Mouse (Mus musculus): ENCODE data around the gene Tmco1. TPM values are rescaled to one million over a fixed set of nuclear protein-coding genes. Genes with fewer than 3 reads are reported as not detected.

Gene Tmco1
- 117 and 125 TPM in 2 replicates for polyA plus RNA-seq (2015; fragmentation: Nextera tagmentation; extraction: Ambion mirVana)

DNA sequence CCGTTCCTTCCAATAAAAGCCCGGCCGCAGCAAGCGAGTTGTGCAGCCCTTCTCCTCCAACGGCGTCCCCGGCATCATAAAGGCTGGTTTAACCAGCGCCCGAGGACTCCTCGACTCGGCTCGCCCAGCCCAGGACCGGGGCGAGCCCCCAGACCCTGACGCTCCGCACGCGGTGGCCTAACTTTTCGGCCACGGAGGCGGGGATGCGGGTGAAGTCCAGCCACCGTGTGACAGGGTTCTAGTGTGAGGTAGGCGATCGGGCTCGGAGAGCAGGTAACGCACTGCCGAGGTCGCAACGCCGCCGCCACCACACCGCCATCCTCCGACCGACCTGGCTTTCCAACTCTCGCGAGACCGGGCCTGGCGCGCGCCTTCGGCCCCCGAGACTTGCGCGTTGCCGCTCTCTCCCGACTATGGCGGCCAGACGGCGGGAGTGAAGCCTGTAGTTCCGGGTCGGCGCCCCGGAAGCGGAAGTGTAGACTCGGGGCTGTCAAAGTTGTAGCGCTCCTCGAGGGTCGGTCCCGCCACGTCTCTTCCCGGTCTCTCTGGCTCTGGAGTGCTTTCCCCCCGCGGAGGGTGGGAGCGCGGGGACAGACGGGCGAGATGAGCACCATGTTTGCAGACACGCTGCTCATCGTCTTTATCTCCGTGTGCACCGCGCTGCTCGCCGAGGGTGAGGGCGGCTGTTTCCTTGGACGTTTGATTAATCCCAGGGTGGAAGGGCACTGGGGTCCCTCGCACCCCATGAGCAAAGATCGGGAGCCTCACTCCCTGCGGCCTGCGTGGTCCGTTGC is at the start of gene Tmco1:
Tmco1 (plus strand) TSS at position 118 of the 794 bp plus-strand sequence.
- Histone ChIP-seq H3K4me2 (replicated peaks; ENCODE audit: low read depth, low read length) (peak within 1 kb of the TSS; percentile 82), H3K9me3 (ENCODE audit: low read length) (no peaks in the 10 kb centered on the region), H3K27ac (ENCODE audit: low read length) (peak within 1 kb of the TSS; percentile 96), H3K9ac (replicated peaks; ENCODE audit: low read length) (peak within 1 kb of the TSS; percentile 99), H3K4me3 (ENCODE audit: low read length) (peak within 1 kb of the TSS; percentile 94), H3K4me1 (ENCODE audit: insufficient read depth, low read length) (peaks cover 8% of the 10 kb centered on the region), H3K27me3 (ENCODE audit: insufficient read depth, low read length) (no peaks in the 10 kb centered on the region), H3K36me3 (ENCODE audit: insufficient read depth, low read length) (no peaks in the 10 kb centered on the region)
- under 1% methylated on average over 78 of the region's 82 CpGs for WGBS
- peak; percentile 97 for ATAC-seq (ENCODE audit: low FRiP score, low TSS enrichment)

DNA sequence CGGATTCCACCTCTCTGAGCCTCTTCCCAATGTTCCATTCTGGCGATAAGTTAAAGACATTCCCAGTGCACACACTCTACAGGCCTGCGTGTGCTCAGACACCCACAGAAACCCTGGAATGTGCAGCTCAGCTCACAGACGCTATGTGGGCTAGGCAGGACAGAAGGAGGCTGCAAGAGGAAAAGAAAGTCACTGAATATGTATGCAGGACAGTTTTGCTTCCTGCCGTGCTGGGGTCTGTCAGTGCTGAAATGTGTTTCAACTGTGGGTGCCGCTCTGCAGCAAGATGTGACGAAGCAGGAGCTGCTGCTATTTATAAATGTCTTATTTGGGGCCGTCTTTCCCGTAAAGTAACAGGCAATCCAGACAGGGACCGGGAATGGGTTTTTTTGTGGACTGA is 48.5 kb upstream of the Tmco1 start:
- no peak overlapping the region for H3K9ac ChIP-seq (replicated peaks; ENCODE audit: low read length)
- H3K27ac ChIP-seq (ENCODE audit: low read length) = no peak overlapping the region
- no peak overlapping the region for H3K4me2 ChIP-seq (replicated peaks; ENCODE audit: low read depth, low read length)
- ATAC-seq (ENCODE audit: low FRiP score, low TSS enrichment) = no peak
- 66% methylated on average over 10 of the region's 10 CpGs for WGBS
- H3K4me3 ChIP-seq (ENCODE audit: low read length) = no peak overlapping the region
- no peaks in the 10 kb centered on the region for H3K27me3 ChIP-seq (ENCODE audit: insufficient read depth, low read length)
- no peaks in the 10 kb centered on the region for H3K9me3 ChIP-seq (ENCODE audit: low read length)
- no peaks in the 10 kb centered on the region for H3K36me3 ChIP-seq (ENCODE audit: insufficient read depth, low read length)
- H3K4me1 ChIP-seq (ENCODE audit: insufficient read depth, low read length) = peaks cover 29% of the 10 kb centered on the region

DNA sequence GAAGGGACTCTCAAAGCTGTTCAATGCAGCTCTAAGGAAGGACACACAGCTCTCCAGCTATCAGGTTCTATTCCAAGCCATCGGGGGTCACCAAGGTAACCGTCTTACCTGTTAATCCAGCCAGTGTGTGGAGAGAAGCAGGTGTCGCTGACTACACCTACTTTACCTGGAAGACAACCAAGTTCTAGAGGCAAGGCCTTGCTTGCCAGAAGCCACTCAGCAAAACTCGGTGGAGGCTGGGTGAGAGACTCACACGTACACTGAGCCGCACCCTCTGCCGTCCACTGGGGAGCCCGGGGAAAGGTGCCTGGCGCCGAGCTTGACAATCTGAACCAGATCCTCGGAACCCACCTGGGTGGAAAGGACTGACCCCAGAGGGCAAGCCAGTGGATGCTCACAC is 46.4 kb upstream of the Tmco1 start:
- Histone ChIP-seq H3K4me2 (replicated peaks; ENCODE audit: low read depth, low read length) (no peak overlapping the region), H3K4me3 (ENCODE audit: low read length) (no peak overlapping the region), H3K27me3 (ENCODE audit: insufficient read depth, low read length) (no peaks in the 10 kb centered on the region), H3K9me3 (ENCODE audit: low read length) (no peaks in the 10 kb centered on the region), H3K27ac (ENCODE audit: low read length) (no peak overlapping the region), H3K9ac (replicated peaks; ENCODE audit: low read length) (no peak overlapping the region), H3K4me1 (ENCODE audit: insufficient read depth, low read length) (peaks cover 11% of the 10 kb centered on the region), H3K36me3 (ENCODE audit: insufficient read depth, low read length) (no peaks in the 10 kb centered on the region)
- whole genome bisulfite sequencing = 87% methylated on average over 11 of the region's 11 CpGs
- no peak for ATAC-seq (ENCODE audit: low FRiP score, low TSS enrichment)

DNA sequence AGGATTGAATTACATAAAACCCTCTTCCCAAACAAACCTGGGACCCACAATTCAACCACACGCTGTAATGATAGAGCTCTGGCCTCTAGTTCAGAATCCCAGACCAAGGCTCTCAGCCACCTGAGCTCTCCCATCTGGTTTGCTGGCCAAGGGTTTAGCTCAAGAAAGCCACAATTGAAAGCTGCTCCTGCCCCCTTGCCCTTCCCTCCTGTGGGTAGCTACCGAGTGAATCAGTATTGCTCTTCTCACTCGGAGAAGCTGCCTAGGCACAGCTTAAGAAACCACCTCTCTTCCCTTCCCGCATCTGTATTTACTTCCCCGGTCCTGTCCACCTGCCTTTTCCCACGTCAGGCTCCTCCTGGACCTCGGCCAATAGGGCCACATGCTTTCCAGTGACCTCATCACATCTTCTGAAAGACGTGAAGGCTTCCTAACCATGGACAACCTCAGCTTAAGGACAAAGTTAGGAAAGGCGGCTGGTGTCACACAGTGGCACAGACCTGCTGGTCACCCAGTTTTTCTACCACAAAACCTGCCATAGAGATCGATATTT is 45.6 kb upstream of the Tmco1 start:
- WGBS = 63% methylated on average over 10 of the region's 10 CpGs
- Histone ChIP-seq H3K4me3 (ENCODE audit: low read length) (no peak overlapping the region), H3K36me3 (ENCODE audit: insufficient read depth, low read length) (no peaks in the 10 kb centered on the region), H3K9ac (replicated peaks; ENCODE audit: low read length) (no peak overlapping the region), H3K4me2 (replicated peaks; ENCODE audit: low read depth, low read length) (no peak overlapping the region), H3K27me3 (ENCODE audit: insufficient read depth, low read length) (no peaks in the 10 kb centered on the region), H3K4me1 (ENCODE audit: insufficient read depth, low read length) (0 out of 2 replicates have a peak, but pooled peaks cover 6% of the 10 kb centered on the region), H3K27ac (ENCODE audit: low read length) (no peak overlapping the region), H3K9me3 (ENCODE audit: low read length) (no peaks in the 10 kb centered on the region)
- ATAC-seq (ENCODE audit: low FRiP score, low TSS enrichment) = no peak

DNA sequence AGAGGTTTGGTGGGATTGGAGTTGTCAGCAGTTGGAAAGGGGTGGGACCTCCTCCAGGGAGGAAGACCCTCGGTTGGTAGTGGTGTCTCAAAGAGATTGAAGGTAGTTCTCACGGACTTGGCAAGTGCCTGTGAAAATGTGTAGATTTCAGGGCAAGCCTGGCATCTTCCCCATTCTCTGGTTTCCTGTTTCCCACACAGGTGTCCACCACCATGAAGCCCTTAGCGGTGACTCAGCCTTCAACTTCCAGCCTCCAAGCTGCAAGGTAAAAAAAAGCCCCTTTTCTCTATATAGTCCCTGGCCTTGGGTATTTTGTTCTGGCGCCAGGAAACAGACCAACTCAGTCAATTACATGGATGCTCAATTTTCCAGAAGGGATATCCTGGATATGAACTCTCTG is 42.8 kb upstream of the Tmco1 start:
- Histone ChIP-seq H3K9me3 (ENCODE audit: low read length) (no peaks in the 10 kb centered on the region), H3K4me2 (replicated peaks; ENCODE audit: low read depth, low read length) (no peak overlapping the region), H3K27ac (ENCODE audit: low read length) (no peak overlapping the region), H3K4me1 (ENCODE audit: insufficient read depth, low read length) (peaks cover 17% of the 10 kb centered on the region), H3K9ac (replicated peaks; ENCODE audit: low read length) (no peak overlapping the region), H3K36me3 (ENCODE audit: insufficient read depth, low read length) (no peaks in the 10 kb centered on the region), H3K4me3 (ENCODE audit: low read length) (no peak overlapping the region), H3K27me3 (ENCODE audit: insufficient read depth, low read length) (no peaks in the 10 kb centered on the region)
- WGBS = 64% methylated on average over 4 of the region's 4 CpGs
- no peak for ATAC-seq (ENCODE audit: low FRiP score, low TSS enrichment)

DNA sequence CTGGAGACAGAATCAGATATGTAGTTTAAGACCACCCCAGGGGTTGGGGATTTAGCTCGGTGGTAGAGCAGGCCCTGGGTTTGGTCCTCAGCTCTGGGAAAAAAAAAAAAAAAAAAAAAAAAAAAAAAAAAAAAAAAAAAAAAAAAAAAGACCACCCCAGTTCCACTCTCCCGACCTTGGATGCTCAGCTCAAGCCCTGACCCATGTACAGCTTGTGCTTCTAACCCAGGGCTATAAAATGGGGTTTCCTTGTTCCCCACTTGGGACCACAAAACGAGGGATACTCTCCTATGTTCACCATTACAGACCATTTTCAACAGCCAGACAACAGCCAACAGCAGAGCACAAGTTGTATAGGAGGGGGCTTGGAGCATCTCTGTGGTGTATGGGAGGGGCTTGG is 41.5 kb upstream of the Tmco1 start:
- Histone ChIP-seq H3K4me3 (ENCODE audit: low read length) (no peak overlapping the region), H3K4me1 (ENCODE audit: insufficient read depth, low read length) (peaks cover 31% of the 10 kb centered on the region), H3K4me2 (replicated peaks; ENCODE audit: low read depth, low read length) (no peak overlapping the region), H3K36me3 (ENCODE audit: insufficient read depth, low read length) (no peaks in the 10 kb centered on the region), H3K27me3 (ENCODE audit: insufficient read depth, low read length) (no peaks in the 10 kb centered on the region), H3K27ac (ENCODE audit: low read length) (no peak overlapping the region), H3K9me3 (ENCODE audit: low read length) (no peaks in the 10 kb centered on the region), H3K9ac (replicated peaks; ENCODE audit: low read length) (no peak overlapping the region)
- ATAC-seq (ENCODE audit: low FRiP score, low TSS enrichment) = no peak
- 84% methylated on average over 3 of the region's 3 CpGs for WGBS

DNA sequence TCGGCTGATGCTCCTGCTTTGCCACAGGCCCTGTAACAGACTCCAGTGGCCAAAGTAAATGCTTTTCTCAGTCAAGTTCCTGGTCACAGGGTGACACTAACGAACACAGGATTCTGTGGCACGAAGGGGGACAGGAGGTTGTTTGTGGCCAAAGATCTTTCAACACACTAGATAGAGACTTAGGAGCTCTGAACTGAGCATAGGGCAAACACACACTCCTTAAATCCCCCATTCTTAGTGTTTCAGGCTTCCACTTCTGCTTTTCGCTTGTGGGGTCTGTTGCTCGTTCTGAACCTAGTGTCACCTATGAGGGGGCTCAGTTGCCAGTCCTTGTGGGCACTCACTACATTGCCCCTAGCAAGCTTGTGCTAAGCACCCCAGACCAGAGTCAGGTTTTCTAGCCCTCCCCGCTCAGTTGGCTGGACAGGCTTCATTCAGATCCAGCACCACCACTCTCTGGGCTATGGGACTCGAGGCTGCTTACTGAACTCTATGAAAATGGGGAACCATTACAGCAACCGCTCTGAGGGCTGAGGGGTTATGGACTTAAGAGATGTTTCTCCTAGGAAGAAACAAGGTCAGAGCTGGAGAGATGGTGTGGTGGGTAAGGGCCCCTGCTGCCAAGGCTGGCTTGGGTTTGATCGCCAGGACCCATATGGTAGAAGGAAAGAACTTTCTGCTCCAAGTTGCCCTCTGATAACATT is 39.7 kb upstream of the Tmco1 start:
- no peaks in the 10 kb centered on the region for H3K36me3 ChIP-seq (ENCODE audit: insufficient read depth, low read length)
- no peak overlapping the region for H3K27ac ChIP-seq (ENCODE audit: low read length)
- no peaks in the 10 kb centered on the region for H3K9me3 ChIP-seq (ENCODE audit: low read length)
- no peak overlapping the region for H3K9ac ChIP-seq (replicated peaks; ENCODE audit: low read length)
- no peak for ATAC-seq (ENCODE audit: low FRiP score, low TSS enrichment)
- 88% methylated on average over 9 of the region's 9 CpGs for WGBS
- H3K4me2 ChIP-seq (replicated peaks; ENCODE audit: low read depth, low read length) = no peak overlapping the region
- no peak overlapping the region for H3K4me3 ChIP-seq (ENCODE audit: low read length)
- peaks cover 35% of the 10 kb centered on the region for H3K4me1 ChIP-seq (ENCODE audit: insufficient read depth, low read length)
- no peaks in the 10 kb centered on the region for H3K27me3 ChIP-seq (ENCODE audit: insufficient read depth, low read length)

DNA sequence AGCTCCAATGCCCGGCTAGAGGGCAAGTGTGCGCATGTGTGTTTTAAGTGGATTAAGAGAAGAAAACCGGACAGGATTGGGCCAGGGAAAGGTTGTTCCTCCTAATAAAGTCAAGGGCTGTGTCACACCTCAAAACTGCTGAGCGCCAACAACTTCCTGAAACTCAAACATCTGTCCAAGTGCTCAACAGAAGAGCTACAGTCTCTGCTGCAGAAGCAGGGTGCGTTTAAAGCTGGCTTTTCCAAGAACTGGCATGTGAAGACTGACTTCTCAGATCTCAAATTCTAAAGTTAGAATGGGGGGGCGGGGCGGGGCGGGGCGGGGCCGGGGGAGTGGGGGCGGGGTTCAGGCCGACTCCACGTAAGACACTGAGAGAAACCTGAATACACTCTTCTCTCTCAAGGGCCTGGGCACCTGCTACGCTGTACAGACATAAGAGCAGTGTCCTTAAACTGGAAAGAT is 38.8 kb upstream of the Tmco1 start:
- peak; percentile 6; the same call in 1 of the 2 replicates for ATAC-seq (ENCODE audit: low FRiP score, low TSS enrichment)
- no peaks in the 10 kb centered on the region for H3K27me3 ChIP-seq (ENCODE audit: insufficient read depth, low read length)
- H3K36me3 ChIP-seq (ENCODE audit: insufficient read depth, low read length) = no peaks in the 10 kb centered on the region
- H3K9me3 ChIP-seq (ENCODE audit: low read length) = no peaks in the 10 kb centered on the region
- no peak overlapping the region for H3K9ac ChIP-seq (replicated peaks; ENCODE audit: low read length)
- H3K4me3 ChIP-seq (ENCODE audit: low read length) = no peak overlapping the region
- peak overlapping the region; percentile 54 for H3K27ac ChIP-seq (ENCODE audit: low read length)
- H3K4me2 ChIP-seq (replicated peaks; ENCODE audit: low read depth, low read length) = peak overlapping the region; percentile 54
- 23% methylated on average over 14 of the region's 14 CpGs for WGBS
- H3K4me1 ChIP-seq (ENCODE audit: insufficient read depth, low read length) = peaks cover 40% of the 10 kb centered on the region

DNA sequence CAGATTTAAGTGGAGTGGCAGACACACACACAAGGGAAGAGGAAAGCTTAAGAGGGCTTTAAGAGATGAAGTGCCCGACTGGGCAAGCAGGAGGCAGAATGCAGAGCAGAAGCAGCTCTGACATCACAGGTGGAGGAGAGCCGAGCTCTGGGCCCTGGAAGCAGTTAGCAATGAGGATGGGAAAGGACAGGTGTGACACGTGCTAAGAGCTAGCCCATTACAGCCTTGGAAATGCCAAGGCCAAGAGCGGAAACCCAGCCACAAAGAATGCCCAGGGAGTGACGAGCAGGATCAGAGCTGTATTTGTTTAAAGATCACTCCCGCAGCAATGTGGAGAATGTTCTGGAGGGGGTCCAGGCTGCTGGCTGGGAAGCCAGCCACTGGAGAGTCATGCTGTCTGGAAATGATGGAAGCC is 38.3 kb upstream of the Tmco1 start:
- peak overlapping the region; percentile 1; the same call in 1 of the 2 replicates for H3K4me3 ChIP-seq (ENCODE audit: low read length)
- no peaks in the 10 kb centered on the region for H3K9me3 ChIP-seq (ENCODE audit: low read length)
- peak overlapping the region; percentile 54 for H3K4me2 ChIP-seq (replicated peaks; ENCODE audit: low read depth, low read length)
- peak overlapping the region; percentile 54 for H3K27ac ChIP-seq (ENCODE audit: low read length)
- no peaks in the 10 kb centered on the region for H3K36me3 ChIP-seq (ENCODE audit: insufficient read depth, low read length)
- peak overlapping the region; percentile 39; the same call in 1 of the 2 replicates for H3K9ac ChIP-seq (replicated peaks; ENCODE audit: low read length)
- H3K27me3 ChIP-seq (ENCODE audit: insufficient read depth, low read length) = no peaks in the 10 kb centered on the region
- WGBS = 20% methylated on average over 6 of the region's 6 CpGs
- peaks cover 40% of the 10 kb centered on the region for H3K4me1 ChIP-seq (ENCODE audit: insufficient read depth, low read length)
- peak; percentile 60 for ATAC-seq (ENCODE audit: low FRiP score, low TSS enrichment)
